Mouse (Mus musculus) embryonic facial prominence, embryonic 13.5 days (tissue): ENCODE measurements around the gene BC051665. TPM values are rescaled to one million over a fixed set of nuclear protein-coding genes. Genes with fewer than 3 reads are reported as not detected.

ENCODE experiments used
- ATAC-seq: fragments of 200-750 bp; cut with Nextera tagmentation; 2 replicates; pipeline ENCODE4 v1.8.0; 2017; ENCODE audit warnings: low read depth; ENCODE audit not compliant: insufficient number of reproducible peaks, insufficient read depth, low FRiP score, low TSS enrichment
- H3K27ac ChIP-seq: fragments of 300-500 bp; sonication (generic); 2 replicates; pipeline ENCODE4 v1.5.1; 2015; ENCODE audit warnings: moderate library complexity, mild to moderate bottlenecking, inconsistent platforms
- H3K27me3 ChIP-seq: fragments of 300-500 bp; sonication (generic); 2 replicates; pipeline ENCODE4 v1.6.1; 2015; ENCODE audit warnings: mild to moderate bottlenecking, inconsistent platforms
- H3K36me3 ChIP-seq: fragments of 300-500 bp; sonication (generic); 2 replicates; pipeline ENCODE4 v1.6.1; 2015; ENCODE audit warnings: mild to moderate bottlenecking, inconsistent platforms
- H3K4me1 ChIP-seq: fragments of 300-500 bp; sonication (generic); 2 replicates; pipeline ENCODE4 v1.6.1; 2015; ENCODE audit warnings: inconsistent platforms
- H3K4me2 ChIP-seq: fragments of 300-500 bp; sonication (generic); 2 replicates; pipeline ENCODE4 v1.6.1; 2015; ENCODE audit warnings: moderate library complexity, mild to moderate bottlenecking, inconsistent platforms
- H3K4me3 ChIP-seq: fragments of 300-500 bp; sonication (generic); 2 replicates; pipeline ENCODE4 v1.5.1; 2015; ENCODE audit warnings: mild to moderate bottlenecking, inconsistent platforms
- H3K9ac ChIP-seq: fragments of 300-500 bp; sonication (generic); 2 replicates; pipeline ENCODE4 v1.6.1; 2015; ENCODE audit warnings: mild to moderate bottlenecking, inconsistent platforms
- H3K9me3 ChIP-seq: fragments of 300-500 bp; sonication (generic); 2 replicates; pipeline ENCODE4 v1.6.1; 2016; ENCODE audit warnings: inconsistent platforms
- whole genome bisulfite sequencing: fragments of 180-500 bp; shearing (Covaris S2); methylation state at CpG from one replicate; pipeline ENCODE4 v1.1.7; 2015; ENCODE audit warnings: mixed read lengths; 5-methylcytosine and 5-hydroxymethylcytosine counted together
- polyA plus RNA-seq: library from polyadenylated mRNA; unstranded; fragments of >200 nt; fragmentation: Nextera tagmentation; extraction: Ambion mirVana; gene quantifications from 2 replicates; pipeline ENCODE4 v1.2.1, GENCODE M21; 2015

BC051665 gene
- polyA plus RNA-seq, 1 experiment from 2014 or later = not detected

GRCm38 (mm10) chr13:60760392-60760791, 25.8 kb downstream of the BC051665 start:
- Histone ChIP-seq H3K4me3 (no peak overlapping the region), H3K36me3 (peaks cover 46% of the 10 kb centered on the region), H3K27me3 (no peaks in the 10 kb centered on the region), H3K4me2 (no peak overlapping the region), H3K9ac (no peak overlapping the region), H3K4me1 (no peaks in the 10 kb centered on the region), H3K27ac (no peak overlapping the region), H3K9me3 (no peaks in the 10 kb centered on the region)
- ATAC-seq = 0 out of 2 replicates have a peak, but pooled peaks have one; percentile 16
- 95% methylated on average over 12 of the region's 12 CpGs for WGBS

GRCm38 (mm10) chr13:60759136-60759535, 27.0 kb downstream of the BC051665 start:
- H3K9me3 ChIP-seq = no peaks in the 10 kb centered on the region
- ATAC-seq = no peak
- H3K4me1 ChIP-seq = no peaks in the 10 kb centered on the region
- peaks cover 47% of the 10 kb centered on the region for H3K36me3 ChIP-seq
- no peaks in the 10 kb centered on the region for H3K27me3 ChIP-seq
- WGBS = 31% methylated on average over 6 of the region's 6 CpGs
- H3K9ac ChIP-seq = no peak overlapping the region
- H3K27ac ChIP-seq = no peak overlapping the region
- H3K4me2 ChIP-seq = no peak overlapping the region
- H3K4me3 ChIP-seq = no peak overlapping the region

DNA sequence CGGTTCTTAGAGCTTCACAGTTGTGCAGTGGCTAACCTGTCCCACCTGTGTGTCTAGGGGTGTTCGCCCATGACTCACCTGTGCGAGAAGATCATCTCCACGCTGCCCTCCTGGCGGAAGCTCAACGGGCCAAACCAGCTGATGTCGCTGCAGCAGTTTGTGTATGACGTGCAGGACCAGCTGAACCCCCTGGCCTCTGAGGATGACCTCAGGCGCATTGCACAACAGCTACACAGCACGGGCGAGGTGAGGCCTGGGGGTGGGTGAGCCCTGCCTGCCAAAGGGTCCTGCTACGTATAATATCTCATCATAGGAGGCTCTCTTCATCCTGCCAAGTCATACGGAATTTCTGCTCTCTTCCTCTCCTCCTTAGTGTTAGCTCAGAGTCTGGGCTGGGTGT, 28.9 kb downstream of the BC051665 start:
- ATAC-seq = no peak
- H3K36me3 ChIP-seq = peaks cover 51% of the 10 kb centered on the region

DNA sequence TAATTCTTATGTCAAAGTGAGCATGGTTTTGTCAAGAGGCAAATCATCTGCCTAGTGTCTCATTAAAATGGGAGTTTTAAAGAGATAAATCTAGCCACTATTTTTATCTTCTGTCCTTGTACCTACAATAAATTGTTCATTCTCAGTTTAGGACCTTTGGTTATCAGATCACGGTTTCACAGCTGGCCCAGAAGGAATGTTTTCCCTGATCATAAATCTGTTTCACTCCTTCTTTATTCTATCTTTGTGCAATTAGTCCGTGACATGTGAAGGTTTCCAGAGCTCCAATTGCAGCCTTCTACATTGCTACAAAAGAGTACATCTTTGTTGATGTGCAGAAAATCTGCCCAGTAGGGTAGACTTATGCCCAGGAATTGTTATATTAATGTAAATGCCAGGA, 30.9 kb downstream of the BC051665 start:
- 76% methylated on average over 2 of the region's 2 CpGs for WGBS
- Histone ChIP-seq H3K9me3 (no peaks in the 10 kb centered on the region), H3K27me3 (no peaks in the 10 kb centered on the region), H3K4me1 (no peaks in the 10 kb centered on the region), H3K4me3 (no peak overlapping the region), H3K4me2 (no peak overlapping the region), H3K36me3 (peaks cover 49% of the 10 kb centered on the region), H3K27ac (no peak overlapping the region), H3K9ac (no peak overlapping the region)
- ATAC-seq = no peak

More for the DNA sequence above, 28.9 kb downstream of the BC051665 start:
- 84% methylated on average over 13 of the region's 13 CpGs for WGBS
- Histone ChIP-seq H3K27me3 (no peaks in the 10 kb centered on the region), H3K27ac (no peak overlapping the region), H3K9ac (no peak overlapping the region), H3K4me1 (no peaks in the 10 kb centered on the region), H3K4me3 (no peak overlapping the region), H3K9me3 (no peaks in the 10 kb centered on the region), H3K4me2 (no peak overlapping the region)

DNA sequence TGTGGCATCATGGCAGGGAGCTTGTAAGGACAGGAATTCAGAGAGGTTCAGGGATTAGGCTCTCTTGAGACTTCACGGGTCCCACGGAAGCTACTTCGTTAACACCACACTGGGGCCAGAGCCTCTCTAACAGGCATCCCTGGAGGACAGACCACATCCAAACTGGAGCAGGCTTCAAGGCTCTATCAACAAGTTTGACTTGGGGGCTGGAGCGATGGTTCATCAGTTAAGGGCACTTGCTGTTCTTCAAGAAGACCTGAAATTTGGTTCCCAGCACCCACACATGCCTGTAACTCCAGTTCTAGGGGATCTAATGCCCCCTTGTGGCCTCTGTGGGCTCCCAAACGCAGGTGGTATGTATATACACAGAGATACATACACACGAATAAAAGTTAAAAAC, 32.9 kb downstream of the BC051665 start:
- H3K36me3 ChIP-seq = peaks cover 66% of the 10 kb centered on the region
- no peaks in the 10 kb centered on the region for H3K4me1 ChIP-seq
- 97% methylated on average over 6 of the region's 6 CpGs for WGBS
- no peak overlapping the region for H3K9ac ChIP-seq
- H3K27me3 ChIP-seq = no peaks in the 10 kb centered on the region
- H3K4me3 ChIP-seq = no peak overlapping the region
- H3K27ac ChIP-seq = no peak overlapping the region
- no peaks in the 10 kb centered on the region for H3K9me3 ChIP-seq
- H3K4me2 ChIP-seq = no peak overlapping the region
- no peak for ATAC-seq

GRCm38 (mm10) chr13:60750930-60751329, 35.2 kb downstream of the BC051665 start:
- no peaks in the 10 kb centered on the region for H3K4me1 ChIP-seq
- no peaks in the 10 kb centered on the region for H3K9me3 ChIP-seq
- H3K36me3 ChIP-seq = peaks cover 67% of the 10 kb centered on the region
- no peaks in the 10 kb centered on the region for H3K27me3 ChIP-seq
- H3K4me3 ChIP-seq = no peak overlapping the region
- no peak overlapping the region for H3K4me2 ChIP-seq
- no peak for ATAC-seq
- WGBS = 89% methylated on average over 7 of the region's 7 CpGs
- H3K9ac ChIP-seq = no peak overlapping the region
- no peak overlapping the region for H3K27ac ChIP-seq

GRCm38 (mm10) chr13:60748556-60748955, 37.6 kb downstream of the BC051665 start:
- Histone ChIP-seq H3K4me1 (no peaks in the 10 kb centered on the region), H3K9ac (no peak overlapping the region), H3K36me3 (peaks cover 60% of the 10 kb centered on the region), H3K9me3 (no peaks in the 10 kb centered on the region), H3K4me3 (no peak overlapping the region), H3K27ac (no peak overlapping the region), H3K4me2 (no peak overlapping the region), H3K27me3 (no peaks in the 10 kb centered on the region)
- no peak for ATAC-seq
- WGBS = 89% methylated on average over 2 of the region's 2 CpGs

DNA sequence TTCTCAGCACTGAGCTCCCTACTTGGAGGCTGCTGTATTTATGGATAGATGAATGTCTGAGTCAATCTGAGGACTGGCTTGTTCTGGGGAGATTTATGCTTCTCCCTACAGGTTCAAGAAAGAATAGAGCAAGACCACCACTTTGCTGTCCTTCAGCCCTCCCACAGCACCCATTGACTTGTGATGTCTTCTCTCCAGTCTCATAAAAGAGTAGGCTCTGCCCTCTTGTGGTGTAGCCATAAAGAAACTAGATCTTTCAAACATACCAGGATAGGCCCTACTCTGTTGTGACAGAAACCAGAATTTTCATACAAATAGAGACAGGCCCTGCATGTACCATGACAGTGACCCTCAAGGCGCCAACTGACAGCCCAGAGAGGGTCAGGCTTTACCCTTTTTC, 39.0 kb downstream of the BC051665 start:
- Histone ChIP-seq H3K4me1 (no peaks in the 10 kb centered on the region), H3K27me3 (no peaks in the 10 kb centered on the region), H3K36me3 (peaks cover 47% of the 10 kb centered on the region), H3K4me3 (no peak overlapping the region), H3K9me3 (no peaks in the 10 kb centered on the region), H3K27ac (no peak overlapping the region), H3K4me2 (no peak overlapping the region), H3K9ac (no peak overlapping the region)
- 88% methylated on average over 1 of the region's 1 CpGs for WGBS
- ATAC-seq = no peak

- Histone ChIP-seq H3K9ac (no peak overlapping the region), H3K36me3 (peaks cover 46% of the 10 kb centered on the region), H3K4me1 (no peaks in the 10 kb centered on the region), H3K27ac (no peak overlapping the region), H3K9me3 (no peaks in the 10 kb centered on the region), H3K4me3 (no peak overlapping the region), H3K4me2 (no peak overlapping the region), H3K27me3 (no peaks in the 10 kb centered on the region)
- whole genome bisulfite sequencing = 30% methylated on average over 1 of the region's 1 CpGs
- ATAC-seq = no peak
These were observed 39.9 kb downstream of the BC051665 start for GRCm38 (mm10) chr13:60746271-60746670.

DNA sequence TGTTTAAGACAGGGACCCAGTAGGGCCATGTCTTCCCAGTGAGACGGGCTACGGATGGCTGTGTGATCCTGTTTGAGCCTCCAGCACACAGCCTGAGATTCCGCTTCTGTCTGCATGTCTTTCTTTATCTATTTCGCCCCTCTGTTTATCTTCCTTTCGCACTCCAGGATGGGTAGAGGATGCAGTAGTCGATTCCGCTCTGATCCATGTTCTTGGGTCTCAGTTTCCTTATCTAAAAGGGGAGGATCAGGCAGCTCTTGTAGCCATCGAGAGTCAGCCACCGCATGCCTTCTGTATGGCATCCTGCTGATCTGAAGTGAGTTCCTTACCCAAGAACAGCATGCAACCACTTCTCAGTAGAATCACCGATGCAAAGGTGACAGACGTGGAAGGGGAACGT, 40.8 kb downstream of the BC051665 start:
- H3K27ac ChIP-seq = no peak overlapping the region
- no peak overlapping the region for H3K9ac ChIP-seq
- no peaks in the 10 kb centered on the region for H3K4me1 ChIP-seq
- no peaks in the 10 kb centered on the region for H3K27me3 ChIP-seq
- WGBS = 92% methylated on average over 12 of the region's 12 CpGs
- no peak for ATAC-seq
- no peak overlapping the region for H3K4me2 ChIP-seq
- H3K9me3 ChIP-seq = no peaks in the 10 kb centered on the region
- no peak overlapping the region for H3K4me3 ChIP-seq
- H3K36me3 ChIP-seq = peaks cover 47% of the 10 kb centered on the region

DNA sequence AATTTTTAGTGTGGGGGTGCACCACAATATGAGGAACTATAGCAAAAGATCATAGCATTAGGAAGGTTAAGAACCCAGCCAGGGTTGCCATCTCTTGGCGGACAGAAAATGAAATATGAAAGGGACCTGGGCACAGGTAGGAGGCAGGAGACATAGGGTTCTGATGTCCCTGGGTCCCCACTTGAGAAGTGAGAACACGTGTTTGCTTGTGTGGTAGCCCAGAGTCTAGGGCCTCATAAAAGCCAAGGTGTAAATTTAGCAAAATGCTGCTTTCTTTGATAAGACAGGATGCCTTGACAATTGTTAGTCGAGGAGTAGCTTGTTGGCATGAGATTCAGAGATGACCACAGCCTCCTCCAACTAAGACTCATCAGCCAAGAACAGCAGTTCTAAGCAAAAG, 41.4 kb downstream of the BC051665 start:
- H3K4me2 ChIP-seq = no peak overlapping the region
- WGBS = 87% methylated on average over 3 of the region's 3 CpGs
- peaks cover 47% of the 10 kb centered on the region for H3K36me3 ChIP-seq
- H3K27me3 ChIP-seq = no peaks in the 10 kb centered on the region
- H3K4me3 ChIP-seq = no peak overlapping the region
- no peak overlapping the region for H3K9ac ChIP-seq
- ATAC-seq = no peak
- no peaks in the 10 kb centered on the region for H3K4me1 ChIP-seq
- no peak overlapping the region for H3K27ac ChIP-seq
- no peaks in the 10 kb centered on the region for H3K9me3 ChIP-seq

DNA sequence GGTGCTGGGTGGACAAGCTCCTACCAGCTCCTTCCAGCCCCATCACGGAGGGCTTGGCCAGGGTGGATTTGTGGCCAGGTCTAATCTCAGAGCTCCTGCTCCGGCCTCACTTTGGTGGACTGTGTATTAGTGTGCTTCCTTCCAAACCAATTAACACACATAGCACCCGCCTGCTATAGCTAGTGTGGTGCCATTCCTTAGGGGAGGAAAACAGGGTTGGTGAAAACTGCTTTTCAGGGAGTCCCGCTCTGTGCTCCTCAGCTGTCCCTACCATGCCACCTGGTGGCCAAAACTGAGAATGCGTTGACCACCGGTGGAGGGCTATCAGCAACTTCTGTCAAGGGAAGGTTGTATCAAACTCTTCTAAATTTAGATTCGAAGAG, 42.1 kb downstream of the BC051665 start:
- Histone ChIP-seq H3K4me2 (no peak overlapping the region), H3K9ac (no peak overlapping the region), H3K27ac (no peak overlapping the region), H3K4me1 (no peaks in the 10 kb centered on the region), H3K27me3 (no peaks in the 10 kb centered on the region), H3K9me3 (no peaks in the 10 kb centered on the region), H3K4me3 (no peak overlapping the region), H3K36me3 (peaks cover 44% of the 10 kb centered on the region)
- ATAC-seq = no peak
- WGBS = 35% methylated on average over 7 of the region's 7 CpGs
